Mouse (Mus musculus): ENCODE measurements around the gene Xrcc4. TPM values are rescaled to one million over a fixed set of nuclear protein-coding genes. Genes with fewer than 3 reads are reported as not detected.

Gene Xrcc4
- polyA plus RNA-seq, 1 experiment: 2.1 TPM

DNA sequence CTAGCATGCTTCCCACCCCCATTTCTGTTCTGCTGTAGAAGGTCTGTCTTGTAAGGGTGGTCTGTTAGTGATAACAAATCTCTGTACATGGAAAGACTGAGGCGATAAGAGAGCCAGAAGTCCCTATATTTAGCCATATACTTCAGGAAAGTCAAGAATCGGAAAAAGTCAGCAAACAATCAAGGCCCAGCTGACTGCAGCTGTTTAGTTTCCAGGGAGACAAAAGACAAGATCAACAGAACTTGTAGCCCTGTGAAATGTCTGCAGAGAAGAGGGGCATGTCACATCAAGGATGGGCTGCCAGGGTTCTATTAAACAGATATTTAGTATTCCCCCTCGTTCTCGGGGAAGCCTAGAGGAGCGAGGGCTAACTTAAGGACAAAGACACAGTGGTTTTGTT lies 354.3 kb downstream of the Xrcc4 start:
- H3K36me3 ChIP-seq (ENCODE audit: control insufficient read depth, insufficient read depth, low read length): no peaks in the 10 kb centered on the region
- 69% methylated on average over 5 of the region's 5 CpGs for WGBS
- no peak for DNase-seq
- H3K4me3 ChIP-seq (ENCODE audit: insufficient read depth, low read depth, low read length): no peak overlapping the region
- H3K27ac ChIP-seq (ENCODE audit: insufficient read depth, low read depth, low read length): no peak overlapping the region
- no peaks in the 10 kb centered on the region for H3K4me1 ChIP-seq (ENCODE audit: control insufficient read depth, insufficient read depth, low read length)
- TF ChIP-seq POLR2A (IDR thresholded peaks at IDR 0.05; ENCODE audit: low read depth, low read length): no peak
- TF ChIP-seq CTCF (conservative IDR thresholded peaks at IDR 0.05; ENCODE audit: insufficient read depth, insufficient read length, low read depth, low read length): no peak
- H3K27me3 ChIP-seq (replicated peaks; ENCODE audit: control insufficient read depth, insufficient read depth, low read length): no peaks in the 10 kb centered on the region

DNA sequence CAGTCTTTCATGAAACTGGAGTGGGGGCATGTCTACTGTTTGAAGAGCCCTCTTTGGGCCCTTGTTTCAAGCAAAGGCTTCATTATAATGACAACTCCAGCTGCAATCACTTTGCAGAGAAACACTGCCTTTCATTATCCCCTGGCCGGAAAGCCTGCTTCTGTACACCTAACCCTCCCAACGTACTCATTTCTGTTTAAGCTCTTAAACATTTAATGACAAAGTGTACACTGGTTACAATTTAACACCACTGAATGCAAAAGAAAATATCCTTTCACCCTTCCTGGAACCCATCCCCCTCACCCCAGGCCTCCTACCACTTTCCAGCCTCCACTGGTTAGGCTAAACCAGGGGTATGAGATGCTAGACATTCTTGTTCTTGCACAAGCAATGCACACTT lies 362.9 kb downstream of the Xrcc4 start:
- Histone ChIP-seq H3K27ac (ENCODE audit: insufficient read depth, low read depth, low read length) (no peak overlapping the region), H3K27me3 (replicated peaks; ENCODE audit: control insufficient read depth, insufficient read depth, low read length) (no peaks in the 10 kb centered on the region), H3K36me3 (ENCODE audit: control insufficient read depth, insufficient read depth, low read length) (no peaks in the 10 kb centered on the region), H3K4me1 (ENCODE audit: control insufficient read depth, insufficient read depth, low read length) (no peaks in the 10 kb centered on the region), H3K4me3 (ENCODE audit: insufficient read depth, low read depth, low read length) (no peak overlapping the region)
- 58% methylated on average over 2 of the region's 2 CpGs for WGBS
- no peak for DNase-seq
- no peak for TF ChIP-seq POLR2A (IDR thresholded peaks at IDR 0.05; ENCODE audit: low read depth, low read length)
- no peak for TF ChIP-seq CTCF (conservative IDR thresholded peaks at IDR 0.05; ENCODE audit: insufficient read depth, insufficient read length, low read depth, low read length)

Other genes starting within 250 kb of the Xrcc4 start
- 2.3 and 3.4 TPM in 2 replicates for gene Tmem167, start 485 bp downstream of the Xrcc4 start, polyA plus RNA-seq (2012; rRNA removed)

Data from kidney, adult 2 months (tissue).